Mouse (Mus musculus): ENCODE data around the gene Ntn1.

Ntn1 gene

GRCm38 (mm10) chr11:68260399-68260798 lies 140.2 kb downstream of the Ntn1 start:
- no peak for DNase-seq

- no peak for DNase-seq
Measured at GRCm38 (mm10) chr11:68258498-68258897, 142.1 kb downstream of the Ntn1 start.

DNA sequence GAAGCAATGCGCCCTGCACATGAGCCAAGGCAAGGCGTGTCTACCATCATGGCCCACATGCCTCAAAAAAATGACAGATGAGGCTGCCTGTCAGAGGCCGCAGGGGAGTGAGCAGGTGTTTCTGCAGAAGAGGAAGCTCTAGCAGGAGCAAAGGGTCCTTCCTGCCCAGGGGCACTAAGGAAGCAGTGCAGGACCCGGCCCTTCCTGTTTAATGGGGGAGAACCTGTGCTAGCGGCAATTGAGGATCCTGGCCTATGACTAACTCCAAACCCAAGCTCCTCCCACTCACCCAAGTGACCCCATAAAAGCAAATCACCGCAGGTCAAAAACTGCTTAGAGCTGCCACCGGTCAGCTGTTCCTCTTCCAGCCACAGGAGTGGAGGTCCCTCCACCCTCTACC lies 147.1 kb downstream of the Ntn1 start:
- DNase-seq = no peak

DNA sequence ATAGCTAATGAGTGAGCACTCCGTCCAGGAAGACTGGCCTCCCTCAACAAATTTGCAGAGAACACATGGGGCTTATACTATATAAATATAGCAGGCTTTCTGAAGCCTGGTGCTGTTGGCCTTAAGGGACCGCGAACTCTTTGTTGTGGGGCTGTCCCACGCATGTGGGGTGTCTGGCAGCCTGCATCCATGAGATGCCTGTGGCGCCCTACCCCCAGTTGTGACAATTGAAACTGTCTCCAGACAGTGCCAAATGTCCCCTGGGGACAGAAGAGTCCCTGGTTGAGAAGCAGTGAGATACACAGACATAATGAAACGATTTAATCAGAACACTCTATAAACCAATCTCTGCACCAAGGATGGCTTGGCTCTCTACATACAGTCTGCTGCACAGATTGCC lies 150.5 kb downstream of the Ntn1 start:
- DNase-seq = no peak

DNA sequence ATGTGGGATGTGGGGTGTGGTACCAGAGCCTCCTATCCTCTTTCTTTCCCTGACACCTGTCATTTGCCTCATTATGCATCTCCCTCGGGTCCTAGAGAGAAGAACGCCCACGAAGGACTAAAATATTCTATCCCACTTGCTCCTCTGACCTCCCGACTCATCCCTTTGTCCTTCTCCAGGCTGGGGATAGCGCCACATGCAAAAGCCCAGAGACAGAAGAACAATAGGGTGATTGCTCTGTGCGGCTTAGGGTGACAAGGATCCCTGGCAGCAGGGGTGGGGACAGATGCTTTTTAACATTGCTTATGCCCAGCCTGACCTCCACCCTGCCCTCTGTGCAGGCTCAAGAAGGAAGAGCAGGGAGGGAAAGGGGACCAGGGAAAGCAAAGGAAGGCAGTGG lies 152.7 kb downstream of the Ntn1 start:
- DNase-seq = no peak

DNA sequence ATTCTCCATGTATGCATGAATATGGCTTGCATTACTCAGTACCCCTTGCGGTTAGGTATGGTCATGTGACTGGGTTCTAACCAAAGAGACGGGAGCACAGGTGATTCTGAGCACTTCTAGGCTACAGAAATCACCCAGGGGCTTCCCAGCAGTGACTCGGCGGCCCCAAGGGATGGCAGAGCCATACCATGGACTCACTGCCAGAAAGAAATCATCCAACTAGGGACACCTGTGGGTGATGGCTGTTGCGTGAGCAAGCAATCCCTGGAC lies 155.7 kb downstream of the Ntn1 start:
- DNase-seq = no peak

DNA sequence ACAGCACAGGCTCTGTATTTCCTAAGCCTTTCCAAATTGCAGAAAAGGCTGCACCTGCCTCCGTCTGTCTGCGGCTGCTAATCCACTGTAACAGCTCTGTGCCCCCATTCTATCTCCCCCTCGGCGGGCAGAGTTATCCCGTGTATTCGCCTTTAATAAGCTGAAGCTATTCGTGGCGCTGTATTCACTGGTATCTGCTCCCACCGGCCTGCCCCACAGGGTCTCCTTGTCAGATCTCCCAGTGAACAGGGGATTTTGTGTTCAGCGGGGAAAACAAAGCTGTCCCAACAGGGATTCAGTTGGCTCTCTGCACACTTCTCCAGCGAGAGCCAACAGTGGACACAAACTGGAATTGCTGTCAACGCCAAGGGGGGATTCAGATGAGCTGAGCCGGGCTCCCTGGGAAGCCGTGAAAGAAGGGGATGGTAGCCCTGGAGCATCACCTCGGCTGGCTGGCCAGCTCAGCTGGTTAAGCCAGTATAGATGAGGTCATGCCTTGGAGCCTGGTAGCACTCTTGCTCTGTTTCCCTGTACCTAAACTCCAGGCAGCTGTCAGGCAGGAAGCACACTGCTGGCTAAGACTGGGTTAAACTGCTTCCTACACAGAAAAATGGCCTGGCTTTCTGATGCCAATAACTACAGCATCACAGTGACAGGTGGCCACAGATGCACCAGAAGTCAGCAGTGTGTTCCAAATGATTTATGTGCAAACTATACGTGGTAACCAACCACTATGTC lies 156.2 kb downstream of the Ntn1 start:
- no peak for DNase-seq

- DNase-seq = no peak
Measured at GRCm38 (mm10) chr11:68239756-68240155, 160.9 kb downstream of the Ntn1 start.

GRCm38 (mm10) chr11:68233469-68233965 lies 167.1 kb downstream of the Ntn1 start:
- no peak for DNase-seq

DNA sequence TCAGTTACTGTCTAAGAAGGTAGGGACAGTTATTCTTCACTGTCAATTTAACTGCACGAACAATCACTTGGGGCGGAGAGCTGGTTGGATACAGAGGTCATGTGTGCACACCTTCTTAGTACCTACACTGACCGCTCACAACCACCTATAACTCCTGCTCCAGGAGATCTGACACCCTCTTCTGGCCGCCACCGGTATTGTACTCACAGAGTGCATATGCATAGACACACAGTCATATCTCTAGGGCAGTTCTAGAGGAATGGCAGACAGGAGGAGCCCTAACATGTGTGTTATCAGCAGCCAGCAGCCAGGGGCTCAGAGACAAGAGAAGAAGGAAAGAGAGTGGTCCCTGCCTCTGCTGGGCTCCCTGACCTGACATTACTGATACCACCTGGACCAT lies 169.1 kb downstream of the Ntn1 start:
- DNase-seq = no peak

DNA sequence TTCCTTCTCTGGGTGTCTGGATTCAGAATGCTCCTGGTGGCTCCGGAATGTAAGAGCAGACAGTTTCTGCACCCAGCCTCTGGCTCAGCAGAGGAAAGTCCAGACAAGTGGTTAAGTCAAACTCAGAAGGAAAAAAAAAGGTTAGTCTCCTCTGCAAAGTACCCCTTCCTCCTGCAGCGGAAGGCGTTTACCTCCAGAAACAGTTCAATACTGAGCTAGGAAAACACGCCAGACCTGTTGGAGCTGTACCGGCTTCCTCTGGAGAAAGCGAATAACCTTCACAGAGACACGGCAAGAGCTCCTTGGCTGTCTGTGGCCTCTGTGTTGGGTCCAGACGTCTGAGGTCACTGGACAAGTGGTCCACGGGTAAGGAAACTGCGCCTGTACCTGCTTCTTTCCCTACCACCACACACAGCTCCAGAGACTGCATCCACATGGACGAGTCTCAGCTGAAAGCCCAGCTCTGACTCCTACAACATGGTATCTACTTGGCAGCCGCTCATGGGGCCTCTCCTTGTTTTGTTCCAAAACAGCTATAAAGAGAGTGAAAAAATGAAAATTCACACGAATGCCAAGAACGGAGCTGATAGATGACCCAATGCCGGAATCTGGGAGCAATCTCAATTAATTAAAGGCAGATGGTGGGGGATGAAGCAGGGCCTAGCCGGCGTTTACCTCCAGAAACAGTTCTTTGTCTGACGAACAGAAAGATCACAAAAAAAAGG lies 171.5 kb downstream of the Ntn1 start:
- no peak for DNase-seq

DNA sequence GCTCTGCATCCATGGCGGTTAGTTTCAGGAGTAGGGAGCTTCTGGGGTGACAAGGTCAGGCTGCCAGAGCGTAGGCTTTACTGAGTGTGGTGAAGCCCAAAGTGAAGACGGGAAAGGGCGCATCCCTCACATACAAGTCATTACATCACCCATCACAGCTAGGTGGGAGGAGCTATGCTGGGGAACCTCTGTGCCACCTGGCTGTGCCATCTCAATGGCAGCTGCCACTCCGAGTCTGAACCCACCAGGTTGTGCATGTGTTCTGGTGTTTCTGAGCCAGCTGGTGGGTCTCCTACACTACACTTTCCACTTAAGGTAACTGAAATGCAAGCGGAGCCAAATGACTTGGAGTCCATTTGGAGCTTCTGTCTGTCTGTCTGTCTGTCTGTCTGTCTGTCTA lies 172.8 kb downstream of the Ntn1 start:
- DNase-seq = no peak

DNA sequence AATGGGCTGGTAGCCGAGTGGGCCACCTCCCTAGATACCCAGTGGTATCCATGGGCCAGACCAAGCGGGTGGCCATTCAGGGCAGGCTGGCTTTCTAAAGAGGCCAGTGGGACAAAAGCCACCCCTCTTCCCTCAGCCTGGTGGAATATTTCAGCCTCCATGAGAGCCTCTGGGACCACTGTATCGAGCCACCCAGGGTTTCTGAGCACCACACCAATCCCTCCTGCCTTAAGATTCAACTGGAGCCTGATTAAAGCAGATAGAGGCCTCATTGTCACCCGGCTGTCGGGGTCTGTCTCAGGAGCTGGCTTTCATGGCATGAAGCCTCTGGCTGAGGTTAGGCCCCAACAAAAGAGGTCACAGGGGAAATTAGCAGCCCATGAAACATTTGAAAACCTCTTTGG lies 174.0 kb downstream of the Ntn1 start:
- no peak for DNase-seq

DNA sequence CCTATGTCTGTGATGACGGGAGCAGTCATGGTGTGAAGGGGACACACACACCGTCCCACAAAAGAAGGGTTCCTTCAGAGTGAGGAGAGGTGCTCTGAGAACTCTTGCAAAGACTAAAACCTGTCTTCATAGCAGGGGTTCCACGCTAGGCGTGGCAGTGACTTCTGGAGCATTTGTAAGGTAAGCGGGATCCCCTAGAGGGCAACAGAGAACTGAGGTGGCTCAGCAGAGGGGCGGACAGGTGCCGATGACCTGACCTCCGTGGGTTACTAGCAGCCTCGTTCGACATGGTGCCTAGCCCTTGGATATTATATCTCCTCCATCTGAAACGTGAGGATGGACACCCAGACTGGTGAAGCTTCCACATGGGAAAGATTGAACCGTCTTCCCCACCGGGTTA lies 177.5 kb downstream of the Ntn1 start:
- DNase-seq = no peak

GRCm38 (mm10) chr11:68222209-68222608 lies 178.4 kb downstream of the Ntn1 start:
- no peak for DNase-seq

- no peak for DNase-seq
Measured at GRCm38 (mm10) chr11:68220733-68221132, 179.9 kb downstream of the Ntn1 start.

DNA sequence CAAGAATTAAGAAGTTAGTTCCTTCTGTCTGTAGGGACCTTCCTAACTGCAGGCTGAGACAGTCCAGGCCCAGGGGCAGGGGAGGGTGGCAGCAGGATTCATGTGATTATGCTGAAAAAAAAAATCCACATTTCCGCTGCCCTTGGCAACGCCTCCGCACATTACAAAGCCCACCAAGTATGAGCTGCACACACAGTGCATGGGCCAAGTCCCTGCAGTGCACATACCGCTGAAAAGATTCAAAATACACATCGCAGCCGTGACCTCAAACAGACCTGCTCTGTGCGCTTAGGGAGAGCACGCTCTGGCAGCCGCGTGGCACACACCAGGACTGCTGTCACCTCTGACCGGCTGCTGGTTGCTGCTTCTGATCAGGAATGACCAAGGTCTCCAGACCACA lies 184.6 kb downstream of the Ntn1 start:
- DNase-seq = no peak

- peak; percentile 33 for DNase-seq
Measured at GRCm38 (mm10) chr11:68215206-68215912, 185.3 kb downstream of the Ntn1 start.

- DNase-seq = no peak
Measured at GRCm38 (mm10) chr11:68214496-68215205, 186.0 kb downstream of the Ntn1 start.

GRCm38 (mm10) chr11:68213896-68214295 lies 186.7 kb downstream of the Ntn1 start:
- no peak for DNase-seq

- DNase-seq = peak; percentile 71
Measured at GRCm38 (mm10) chr11:68211924-68212578, 188.6 kb downstream of the Ntn1 start.

GRCm38 (mm10) chr11:68210714-68211113 lies 189.9 kb downstream of the Ntn1 start:
- no peak for DNase-seq

GRCm38 (mm10) chr11:68209506-68209905 lies 191.1 kb downstream of the Ntn1 start:
- no peak for DNase-seq
